Mouse (Mus musculus) MEL (cell line): ENCODE measurements around the gene Olfr372. TPM values are rescaled to one million over a fixed set of nuclear protein-coding genes. Genes with fewer than 3 reads are reported as not detected.
"Not testable (repeated sequence)": the region's sequence is repeated elsewhere in the genome, so short reads cannot be mapped to it uniquely, and the experiment has no call there.

Experiments used
- DNase-seq: peaks from one replicate; pipeline ENCODE4 v3.0.0; 2011; ENCODE audit warnings: low read depth, low spot score
- H3K27ac ChIP-seq: 2 replicates; pipeline ENCODE4 v1.5.1; 2012; ENCODE audit warnings: low read depth, mild to moderate bottlenecking, control low read depth, low read length, moderate library complexity; ENCODE audit not compliant: control insufficient read depth
- H3K27me3 ChIP-seq, 2 experiments: fragments of 150-350 bp in 1 of 2; sonication (generic) in 1 of 2; 2 replicates each; pipeline ENCODE4 v1.6.1; 2012; ENCODE audit warnings: low read length in 2 of 2, mild to moderate bottlenecking in 2 of 2, improper control_type of control experiment in 1 of 2, moderate library complexity in 1 of 2; ENCODE audit not compliant: insufficient read depth in 2 of 2, control insufficient read depth in 1 of 2
- H3K36me3 ChIP-seq, 2 experiments: 2 replicates each; pipeline ENCODE4 v1.6.1; 2012 to 2014; ENCODE audit warnings: low read length in 2 of 2, improper control_type of control experiment in 1 of 2, inconsistent platforms in 1 of 2, mild to moderate bottlenecking in 1 of 2; ENCODE audit not compliant: insufficient read depth in 2 of 2, control insufficient read depth in 1 of 2
- H3K4me1 ChIP-seq, 2 experiments: fragments of 150-350 bp in 1 of 2; sonication (generic) in 1 of 2; 2 replicates each; pipeline ENCODE4 v1.6.1; 2012; ENCODE audit warnings: low read length in 2 of 2, improper control_type of control experiment in 1 of 2, mild to moderate bottlenecking in 1 of 2; ENCODE audit not compliant: insufficient read depth in 2 of 2, control insufficient read depth in 1 of 2
- H3K4me3 ChIP-seq, 2 experiments: fragments of 150-350 bp in 1 of 2; sonication (generic) in 1 of 2; 2 replicates each; pipeline ENCODE4 v1.5.1; 2012; ENCODE audit warnings: low read depth in 2 of 2, low read length in 2 of 2, mild to moderate bottlenecking in 2 of 2, moderate library complexity in 2 of 2, control low read depth in 1 of 2, improper control_type of control experiment in 1 of 2; ENCODE audit not compliant: control insufficient read depth in 1 of 2, insufficient read depth in 1 of 2
- H3K79me2 ChIP-seq: 2 replicates; pipeline ENCODE4 v1.6.1; 2012; ENCODE audit warnings: mild to moderate bottlenecking, low read length, moderate library complexity; ENCODE audit not compliant: control insufficient read depth, poor library complexity, insufficient read depth
- H3K9ac ChIP-seq: 2 replicates; pipeline ENCODE4 v1.6.1; 2012; ENCODE audit warnings: low read depth, mild to moderate bottlenecking, control low read depth, low read length, moderate library complexity; ENCODE audit not compliant: control insufficient read depth, poor library complexity, severe bottlenecking
- H3K9me3 ChIP-seq: fragments of 150-350 bp; sonication (generic); replicated peaks from 2 replicates; pipeline ENCODE4 v1.6.1; 2012; ENCODE audit warnings: mild to moderate bottlenecking, low read length, improper control_type of control experiment, moderate library complexity; ENCODE audit not compliant: insufficient read depth
- BHLHE40 ChIP-seq: IDR thresholded peaks from 2 replicates; pipeline ENCODE4 v1.6.1; 2012; ENCODE audit warnings: low read depth, mild to moderate bottlenecking, inconsistent platforms, low read length, improper control_type of control experiment, borderline replicate concordance
- CHD2 ChIP-seq: IDR thresholded peaks from 2 replicates; pipeline ENCODE4 v1.6.1; 2011; ENCODE audit warnings: low read length, improper control_type of control experiment
- EP300 ChIP-seq, 2 experiments: IDR thresholded peaks; 2 replicates each; pipeline ENCODE4 v1.6.1; 2011; ENCODE audit warnings: improper control_type of control experiment in 2 of 2, low read length in 2 of 2, low read depth in 1 of 2, mild to moderate bottlenecking in 1 of 2
- ETS1 ChIP-seq: IDR thresholded peaks from 2 replicates; pipeline ENCODE4 v1.6.1; 2012; ENCODE audit warnings: low read depth, mild to moderate bottlenecking, inconsistent platforms, low read length, improper control_type of control experiment, moderate library complexity
- GATA1 ChIP-seq: IDR thresholded peaks from 2 replicates; pipeline ENCODE4 v1.6.1; 2011; ENCODE audit warnings: low read depth, low read length, improper control_type of control experiment
- HCFC1 ChIP-seq: IDR thresholded peaks from 2 replicates; pipeline ENCODE4 v1.6.1; 2012; ENCODE audit warnings: low read depth, mild to moderate bottlenecking, inconsistent platforms, low read length, improper control_type of control experiment, moderate library complexity
- KAT2A ChIP-seq: conservative IDR thresholded peaks from 2 replicates; pipeline ENCODE4 v1.6.1; 2012; ENCODE audit warnings: low read depth, low read length, improper control_type of control experiment, inconsistent platforms
- MAZ ChIP-seq: IDR thresholded peaks from 2 replicates; pipeline ENCODE4 v1.6.1; 2012; ENCODE audit warnings: low read depth, mild to moderate bottlenecking, inconsistent platforms, low read length, improper control_type of control experiment
- NRF1 ChIP-seq: IDR thresholded peaks from 2 replicates; pipeline ENCODE4 v1.6.1; 2014; ENCODE audit warnings: low read depth, mild to moderate bottlenecking, inconsistent platforms, low read length, improper control_type of control experiment, moderate library complexity; ENCODE audit not compliant: poor library complexity, insufficient read depth, severe bottlenecking
- POLR2A ChIP-seq, 2 experiments: IDR thresholded peaks; 2 replicates each; pipeline ENCODE4 v1.6.1; 2011 to 2012; ENCODE audit warnings: low read length in 2 of 2, mild to moderate bottlenecking in 2 of 2, control low read depth in 1 of 2, improper control_type of control experiment in 1 of 2, low read depth in 1 of 2, moderate library complexity in 1 of 2; ENCODE audit not compliant: control insufficient read depth in 1 of 2, insufficient read depth in 1 of 2, poor library complexity in 1 of 2
- POLR2AphosphoS2 ChIP-seq: IDR thresholded peaks from 2 replicates; pipeline ENCODE4 v1.6.1; 2011; ENCODE audit warnings: low read length, improper control_type of control experiment
- RCOR1 ChIP-seq: IDR thresholded peaks from 2 replicates; pipeline ENCODE4 v1.6.1; 2012; ENCODE audit warnings: low read depth, mild to moderate bottlenecking, inconsistent platforms, low read length, improper control_type of control experiment
- SIN3A ChIP-seq: IDR thresholded peaks from 2 replicates; pipeline ENCODE4 v1.6.1; 2012; ENCODE audit warnings: low read length, improper control_type of control experiment, inconsistent platforms
- SMC3 ChIP-seq: IDR thresholded peaks from 2 replicates; pipeline ENCODE4 v1.6.1; 2011; ENCODE audit warnings: low read depth, low read length, improper control_type of control experiment
- TBP ChIP-seq: IDR thresholded peaks from 2 replicates; pipeline ENCODE4 v1.8.0; 2011; ENCODE audit warnings: low read depth, low read length, improper control_type of control experiment
- ZC3H11A ChIP-seq: IDR thresholded peaks from 2 replicates; pipeline ENCODE4 v1.6.1; 2012; ENCODE audit warnings: low read depth, mild to moderate bottlenecking, inconsistent platforms, low read length, improper control_type of control experiment
- ZMIZ1 ChIP-seq: IDR thresholded peaks from 2 replicates; pipeline ENCODE4 v1.6.1; 2012; ENCODE audit warnings: low read depth, mild to moderate bottlenecking, inconsistent platforms, low read length, improper control_type of control experiment, moderate library complexity
- polyA plus RNA-seq, 2 experiments: library from polyadenylated mRNA; stranded (reverse) in 1 of 2; unstranded in 1 of 2; fragments of >175 nt in 1 of 2; fragments of >200 nt in 1 of 2; gene quantifications; 2 replicates each; pipeline versions ENCODE4 v1.2.1 to v1.2.4; 2012; ENCODE audit warnings: low replicate concordance in 2 of 2, low read depth in 1 of 2; ENCODE audit not compliant: insufficient read length in 2 of 2, insufficient read depth in 1 of 2, missing spikeins in 1 of 2
- total RNA-seq: library from RNA; depleted of rRNA; stranded (reverse); fragments of 300-350 nt; gene quantifications from 2 replicates; pipeline ENCODE4 v1.2.3, GENCODE M21; 2012

Gene Olfr372
- total and polyA plus RNA-seq, 3 experiments, result 0.01 to 0.04 TPM; not detected in 1

- DNase-seq, result peak; percentile 70
- Histone ChIP-seq H3K27ac (no peak overlapping the region), H3K9ac (no peak overlapping the region), H3K27me3 (no peaks in the 10 kb centered on the region; a peak in 1 of 4 replicates), H3K4me3 (no peak overlapping the region), H3K79me2 (no peaks in the 10 kb centered on the region), H3K4me1 (peaks cover 0 to 7% of the 10 kb centered on the region in 2 experiments; a peak in 1 of 4 replicates), H3K9me3 (no peaks in the 10 kb centered on the region), H3K36me3 (no peaks in the 10 kb centered on the region)
- TF ChIP-seq RCOR1 (0 out of 2 replicates have a peak, but pooled peaks have one; percentile 40), SMC3 (peak; percentile 22; the same call in 1 of the 2 replicates), BHLHE40 (peak; percentile 29; the same call in 1 of the 2 replicates), GATA1 (peak; percentile 80), ETS1 (0 out of 2 replicates have a peak, but pooled peaks have one; percentile 30), TBP (peak; percentile 85), CHD2 (peak; percentile 46; the same call in 1 of the 2 replicates), KAT2A (no peak), EP300 (IDR thresholded peaks at IDR 0.05; ENCODE audit: low read depth in 1 of 2, low read length in 2 of 2) (peak; percentile 53 to 83), POLR2A (IDR thresholded peaks at IDR 0.05; ENCODE audit: control insufficient read depth in 1 of 2, insufficient read depth in 1 of 2, low read depth in 1 of 2, low read length in 2 of 2, poor library complexity in 1 of 2) (no peak)
Observed at GRCm38 (mm10) chr8:72008134-72008641, 32.8 kb upstream of the Olfr372 start.

GRCm38 (mm10) chr8:72009473-72009872 lies 31.5 kb upstream of the Olfr372 start, which contains the start of gene Cyp4f18:
Gene Cyp4f18 (minus strand): TSS chr8:72009626.
- DNase-seq, result peak; percentile 13
- Histone ChIP-seq H3K27ac (no peak within 1 kb of the TSS), H3K4me1 (peaks cover 0 to 7% of the 10 kb centered on the region in 2 experiments; a peak in 1 of 4 replicates), H3K36me3 (no peaks in the 10 kb centered on the region)
- TF ChIP-seq SIN3A (no peak), POLR2AphosphoS2 (no peak), HCFC1 (no peak), ZMIZ1 (no peak), MAZ (no peak), ZC3H11A (no peak), NRF1 (no peak), BHLHE40 (no peak)
- TF ChIP-seq, all 39 proteins: peak for 0
- no peak within 1 kb of the TSS for H3K4me3 ChIP-seq
- no peaks in the 10 kb centered on the region for H3K9me3 ChIP-seq
- H3K79me2 ChIP-seq, result no peaks in the 10 kb centered on the region
- H3K27me3 ChIP-seq, result no peaks in the 10 kb centered on the region; a peak in 1 of 4 replicates
- H3K9ac ChIP-seq, result no peak within 1 kb of the TSS

GRCm38 (mm10) chr8:72013506-72014228 lies 27.4 kb upstream of the Olfr372 start:
- H3K9me3 ChIP-seq, H3K9ac ChIP-seq, H3K27ac ChIP-seq, DNase-seq, H3K79me2 ChIP-seq, H3K36me3 ChIP-seq, H3K4me1 ChIP-seq, H3K27me3 ChIP-seq, H3K4me3 ChIP-seq: not testable (repeated sequence)

- not testable (repeated sequence) for H3K9me3 ChIP-seq, H3K4me1 ChIP-seq, H3K36me3 ChIP-seq, H3K27ac ChIP-seq, H3K4me3 ChIP-seq, H3K79me2 ChIP-seq, H3K9ac ChIP-seq, H3K27me3 ChIP-seq
- DNase-seq, result peak; percentile 29
Observed at GRCm38 (mm10) chr8:72017339-72017738, 23.7 kb upstream of the Olfr372 start.
